Mouse (Mus musculus) kidney, postnatal 25 days (tissue): ENCODE measurements at regions not wholly inside any gene's neighbourhood (a gene's known extent, or its start where the extent isn't known, plus 50 kb on each side); places are given as distances from the start of the nearest gene placed in this dataset.

Source experiments
- DNase-seq, 2 experiments: peaks; one replicate each; pipeline ENCODE4 v3.0.0; 2021; ENCODE audit warnings: mixed read lengths in 2 of 2

- no peak for DNase-seq
Observed at GRCm38 (mm10) chr19:32940806-32941205, 183.5 kb downstream of the Pten start.

- no peak for DNase-seq
Observed at GRCm38 (mm10) chr19:32943594-32944230, 186.4 kb downstream of the Pten start.

- peak; percentile 51 to 68 for DNase-seq
Observed at GRCm38 (mm10) chr19:32947081-32947855, 190.0 kb downstream of the Pten start.

GRCm38 (mm10) chr19:32950252-32950651 is 193.0 kb downstream of the Pten start:
- DNase-seq = peak in 1 of 2 experiments; percentile 12

GRCm38 (mm10) chr19:32950794-32951193 is 193.5 kb downstream of the Pten start:
- no peak for DNase-seq

- DNase-seq = no peak
Observed at GRCm38 (mm10) chr19:32952425-32952824, 195.1 kb downstream of the Pten start.

GRCm38 (mm10) chr19:32952928-32953687 is 195.8 kb downstream of the Pten start:
- no peak for DNase-seq

GRCm38 (mm10) chr19:32954001-32954605 is 196.8 kb downstream of the Pten start:
- peak; percentile 42 to 49 for DNase-seq

GRCm38 (mm10) chr19:32954942-32955341 is 197.6 kb downstream of the Pten start:
- DNase-seq = no peak

GRCm38 (mm10) chr19:32956143-32956915 is 199.0 kb downstream of the Pten start:
- no peak for DNase-seq

GRCm38 (mm10) chr19:32956916-32957558 is 199.7 kb downstream of the Pten start:
- peak in 1 of 2 experiments; percentile 7 for DNase-seq

GRCm38 (mm10) chr19:32958276-32958675 is 201.0 kb downstream of the Pten start:
- DNase-seq = no peak

GRCm38 (mm10) chr19:32958791-32959190 is 201.5 kb downstream of the Pten start:
- no peak for DNase-seq

GRCm38 (mm10) chr19:32959844-32960195 is 202.5 kb downstream of the Pten start:
- peak; percentile 56 to 84 for DNase-seq

- peak; percentile 8 to 52 for DNase-seq
Observed at GRCm38 (mm10) chr19:32960196-32960947, 203.1 kb downstream of the Pten start.

GRCm38 (mm10) chr19:32961525-32961924 is 204.2 kb downstream of the Pten start:
- DNase-seq = no peak

GRCm38 (mm10) chr19:32963983-32964382 is 206.7 kb downstream of the Pten start:
- DNase-seq = peak in 1 of 2 experiments; percentile 29

GRCm38 (mm10) chr19:32965488-32965887 is 208.2 kb downstream of the Pten start:
- no peak for DNase-seq

- no peak for DNase-seq
Observed at GRCm38 (mm10) chr19:32969213-32969776, 212.0 kb downstream of the Pten start.

- no peak for DNase-seq
Observed at GRCm38 (mm10) chr19:32972116-32972515, 214.8 kb downstream of the Pten start.

GRCm38 (mm10) chr19:32973130-32973529 is 215.8 kb downstream of the Pten start:
- DNase-seq = no peak
